ENCODE assay signal across 8 mouse cellular contexts in the genomic region with DNA sequence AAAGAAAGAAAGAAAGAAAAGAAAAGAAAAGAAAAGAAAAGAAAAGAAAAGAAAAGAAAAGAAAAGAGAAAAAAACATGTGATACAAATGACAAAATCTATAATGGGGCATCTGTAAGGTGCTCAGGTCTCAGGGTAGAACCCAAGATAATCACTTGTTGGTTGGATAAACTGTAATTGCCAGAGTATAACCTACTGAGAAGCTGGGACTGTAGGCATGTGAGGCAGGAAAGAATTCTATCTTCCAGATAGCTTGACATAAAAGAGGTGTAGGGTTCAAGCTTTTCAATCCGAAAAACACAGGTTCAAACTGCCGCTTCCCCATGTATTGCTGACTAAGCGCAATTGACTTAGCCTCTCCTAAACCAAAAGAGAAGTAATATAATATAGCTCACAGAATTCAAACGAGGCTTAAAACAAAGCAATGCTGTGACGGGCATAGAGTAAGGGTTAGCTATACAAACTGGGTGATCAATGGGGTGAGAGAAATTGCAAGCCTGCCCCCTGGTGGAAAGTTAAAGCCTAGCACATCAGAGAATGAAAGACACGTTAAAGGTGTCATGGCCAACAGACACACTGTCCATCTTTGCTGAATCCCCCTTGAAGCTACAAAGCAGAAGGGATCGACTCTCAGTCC.
DNase-seq lines count a peak whose midpoint lies in the region; ATAC-seq and TF ChIP-seq lines count a peak whose summit lies in the region.

No protein-coding gene starts in this region.

- peak; percentile 45 for DNase-seq in gastrocnemius, adult 2 months
- no peak for DNase-seq in gastrocnemius, postnatal 25 days
- peak; percentile 37 for DNase-seq in brain, embryonic 18.5 days (ENCODE audit: low read depth, low spot score)
- DNase-seq in layer of hippocampus, postnatal 10 days (ENCODE audit: low spot score in 2 of 2): peak; percentile 75 to 83
- peak; percentile 65 for DNase-seq in lung, postnatal 36 days
- DNase-seq in right cerebral cortex, adult 18-20 months: peak; percentile 54

- no peaks in the 10 kb centered on the region for H3K36me3 ChIP-seq in hindbrain, embryonic 15.5 days

- peak; percentile 85 for TF ChIP-seq CTCF in gastrocnemius, adult 2 months (IDR thresholded peaks at IDR 0.05)

- H3K9ac ChIP-seq in hindbrain, embryonic 15.5 days: no peak overlapping the region

- H3K27ac ChIP-seq in gastrocnemius, adult 2 months: no peak overlapping the region
- H3K27ac ChIP-seq in hindbrain, embryonic 15.5 days (replicated peaks): no peak overlapping the region

- H3K4me2 ChIP-seq in hindbrain, embryonic 15.5 days: peak overlapping the region; percentile 35

- no peaks in the 10 kb centered on the region for H3K9me3 ChIP-seq in hindbrain, embryonic 15.5 days

- WGBS in hindbrain, embryonic 15.5 days: 27% methylated on average over 7 of the region's 7 CpGs

- H3K4me3 ChIP-seq in gastrocnemius, adult 2 months: no peak overlapping the region
- H3K4me3 ChIP-seq in hindbrain, embryonic 15.5 days: no peak overlapping the region

- H3K27me3 ChIP-seq in hindbrain, embryonic 15.5 days: no peaks in the 10 kb centered on the region

- ATAC-seq in erythroblast, adult 5-6 weeks (replicated peaks; ENCODE audit: low FRiP score, poor library complexity, severe bottlenecking): peak; percentile 85
- peak; percentile 85 for ATAC-seq in hindbrain, embryonic 15.5 days (ENCODE audit: low FRiP score, low read depth)

- no peaks in the 10 kb centered on the region for H3K4me1 ChIP-seq in hindbrain, embryonic 15.5 days (replicated peaks)

- intact Hi-C loops in gastrocnemius, adult 2 months (cut with DNase I): loop anchor here (1.0 to 10.0 kb wide), 3 partner anchors 207 to 475 kb away; partner anchors contain the start of gene Fam78b
